Mouse (Mus musculus) heart, adult 9 months (tissue): Measurements from ENCODE around the gene Dpf3.

Experiments
- DNase-seq, 2 experiments: peaks; one replicate each; pipeline ENCODE4 v3.0.0; 2022; ENCODE audit warnings: low spot score in 2 of 2

Gene Dpf3

GRCm38 (mm10) chr12:83342035-83342874 is 145.3 kb downstream of the Dpf3 start:
- DNase-seq: no peak

DNA sequence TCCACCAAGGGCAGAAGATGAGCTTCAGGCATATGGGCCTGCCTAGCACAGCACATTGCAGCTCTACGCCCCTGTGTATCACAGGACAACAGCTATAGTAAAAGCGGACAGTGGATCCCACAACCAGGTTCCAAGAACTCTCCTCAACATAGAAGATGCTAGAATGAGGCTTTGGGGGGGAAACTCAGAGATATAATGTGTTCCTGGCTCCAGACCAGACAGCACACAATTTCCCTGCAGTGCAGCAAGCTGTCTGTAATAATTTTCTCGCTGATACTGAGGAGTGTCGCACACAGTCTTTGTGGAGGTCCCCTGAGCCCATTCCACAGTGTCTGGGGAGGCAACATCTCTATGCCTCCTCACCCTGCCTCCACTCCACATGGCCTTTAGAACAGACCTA is 146.6 kb downstream of the Dpf3 start:
- DNase-seq: no peak

GRCm38 (mm10) chr12:83338345-83338744 is 149.2 kb downstream of the Dpf3 start:
- no peak for DNase-seq

GRCm38 (mm10) chr12:83337776-83338149 is 149.8 kb downstream of the Dpf3 start:
- DNase-seq: no peak

DNA sequence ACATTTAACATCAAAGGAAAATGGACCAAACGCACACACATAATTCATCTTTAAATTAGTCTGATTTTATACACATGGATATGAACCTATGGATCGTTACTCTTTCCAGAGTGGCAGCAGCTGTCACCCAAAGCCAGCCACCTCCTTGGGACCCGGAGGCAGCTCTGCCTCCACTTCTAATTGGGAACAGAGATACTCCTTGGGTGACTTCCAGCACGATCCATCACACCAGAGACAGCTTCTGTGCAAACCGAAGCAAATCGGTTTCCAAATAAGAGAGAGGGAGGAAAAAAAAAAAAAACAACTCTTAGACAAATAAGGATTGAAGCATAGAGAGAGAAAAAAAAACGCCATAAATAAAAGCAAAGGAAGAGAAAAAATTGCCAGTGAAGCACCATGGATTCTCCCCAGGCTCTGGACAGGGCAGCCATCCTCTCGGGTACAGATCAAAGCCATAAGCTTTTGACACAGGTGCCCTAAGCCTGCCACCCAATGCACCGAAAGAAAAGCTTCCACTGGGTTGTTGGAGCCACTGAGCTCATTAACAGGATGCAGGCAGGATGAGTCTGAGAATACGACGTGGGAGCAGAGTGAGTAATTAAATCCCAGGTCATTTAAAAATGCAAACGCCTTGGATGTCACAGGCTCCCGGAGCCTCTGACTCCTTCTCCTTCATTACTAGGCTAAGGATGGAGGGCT is 150.3 kb downstream of the Dpf3 start:
- DNase-seq: no peak

DNA sequence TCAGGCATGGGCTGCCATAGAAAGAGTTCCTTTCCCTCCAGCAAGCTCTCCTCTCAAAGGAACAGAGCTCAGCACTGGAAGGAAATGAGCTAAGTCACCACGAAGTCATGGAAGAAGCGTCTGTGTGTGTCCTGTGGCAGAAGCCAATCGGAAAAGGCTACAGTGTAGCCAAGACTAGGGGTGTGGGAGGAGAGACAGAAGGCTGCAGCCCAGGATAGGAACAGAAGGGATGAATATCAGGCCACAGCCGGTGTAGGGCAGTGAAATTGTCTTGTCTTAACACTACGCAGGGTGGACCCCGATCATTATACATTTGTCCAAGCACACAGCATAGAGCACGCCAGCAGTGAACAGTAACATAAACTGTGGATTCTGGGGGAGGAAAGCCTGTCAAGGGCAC is 157.5 kb downstream of the Dpf3 start:
- DNase-seq: no peak

GRCm38 (mm10) chr12:83328899-83329298 is 158.6 kb downstream of the Dpf3 start:
- no peak for DNase-seq

- no peak for DNase-seq
These were observed 159.0 kb downstream of the Dpf3 start for GRCm38 (mm10) chr12:83328491-83328890.

- no peak for DNase-seq
These were observed 160.1 kb downstream of the Dpf3 start for GRCm38 (mm10) chr12:83327451-83327850.

DNA sequence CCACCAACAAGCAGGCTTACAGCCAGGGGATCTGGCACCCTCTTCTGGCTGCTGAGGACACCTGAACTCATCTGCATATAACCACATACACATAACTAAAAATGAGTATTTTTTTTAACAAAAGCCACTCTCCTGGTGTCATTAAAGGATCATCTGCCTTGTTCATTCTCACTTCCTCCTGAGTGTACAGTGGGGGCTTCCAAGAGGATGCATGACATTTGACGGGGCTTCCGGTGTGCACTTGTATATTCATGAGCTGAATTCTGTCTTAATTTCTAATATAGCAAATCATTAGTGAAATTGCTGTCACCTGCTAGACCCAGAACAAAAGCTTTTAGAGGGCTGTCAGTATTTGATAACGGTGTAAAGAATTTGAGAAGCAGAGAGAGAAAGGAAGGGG is 166.8 kb downstream of the Dpf3 start:
- no peak for DNase-seq

- no peak for DNase-seq
These were observed 169.7 kb downstream of the Dpf3 start for GRCm38 (mm10) chr12:83317646-83318443.

DNA sequence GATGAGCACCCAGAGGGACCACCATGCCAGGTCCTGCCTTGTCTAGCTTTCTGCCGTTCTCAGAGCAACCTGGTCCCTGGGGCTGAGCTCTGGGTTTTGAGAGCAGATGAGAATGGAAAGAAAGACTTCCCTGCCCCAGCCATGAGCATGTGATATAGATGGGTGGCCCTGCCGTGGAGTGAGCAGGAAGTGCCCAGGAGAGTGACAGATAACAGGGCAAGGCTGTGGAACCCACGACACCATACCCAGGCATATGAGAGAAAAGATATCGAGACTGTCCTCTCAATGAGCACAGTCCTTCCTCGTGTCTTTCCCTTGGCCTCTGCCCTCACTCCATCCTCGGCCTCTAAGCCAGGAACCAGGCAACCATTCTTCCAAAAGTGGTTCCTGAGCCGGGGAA is 172.8 kb downstream of the Dpf3 start:
- no peak for DNase-seq

- no peak for DNase-seq
These were observed 174.7 kb downstream of the Dpf3 start for GRCm38 (mm10) chr12:83312818-83313217.

DNA sequence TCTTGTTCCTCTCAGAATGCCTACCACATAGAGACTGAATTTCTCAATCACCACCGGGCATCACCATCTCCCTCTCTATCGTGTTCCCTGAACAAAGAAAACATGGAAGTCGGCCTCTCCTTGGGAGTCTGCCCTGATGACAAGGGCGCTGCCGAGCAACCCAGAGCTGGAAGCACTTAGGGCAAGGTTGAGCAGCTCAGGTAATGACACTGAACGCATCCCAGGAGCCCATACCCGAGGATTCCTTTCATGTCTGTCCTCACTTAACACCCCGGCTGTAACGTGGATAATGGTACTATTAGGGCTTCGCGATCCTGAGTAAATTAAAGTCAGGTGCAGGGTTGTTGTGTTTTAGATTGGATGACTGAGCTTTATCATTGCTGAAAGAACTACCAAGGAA is 176.9 kb downstream of the Dpf3 start:
- DNase-seq: no peak

DNA sequence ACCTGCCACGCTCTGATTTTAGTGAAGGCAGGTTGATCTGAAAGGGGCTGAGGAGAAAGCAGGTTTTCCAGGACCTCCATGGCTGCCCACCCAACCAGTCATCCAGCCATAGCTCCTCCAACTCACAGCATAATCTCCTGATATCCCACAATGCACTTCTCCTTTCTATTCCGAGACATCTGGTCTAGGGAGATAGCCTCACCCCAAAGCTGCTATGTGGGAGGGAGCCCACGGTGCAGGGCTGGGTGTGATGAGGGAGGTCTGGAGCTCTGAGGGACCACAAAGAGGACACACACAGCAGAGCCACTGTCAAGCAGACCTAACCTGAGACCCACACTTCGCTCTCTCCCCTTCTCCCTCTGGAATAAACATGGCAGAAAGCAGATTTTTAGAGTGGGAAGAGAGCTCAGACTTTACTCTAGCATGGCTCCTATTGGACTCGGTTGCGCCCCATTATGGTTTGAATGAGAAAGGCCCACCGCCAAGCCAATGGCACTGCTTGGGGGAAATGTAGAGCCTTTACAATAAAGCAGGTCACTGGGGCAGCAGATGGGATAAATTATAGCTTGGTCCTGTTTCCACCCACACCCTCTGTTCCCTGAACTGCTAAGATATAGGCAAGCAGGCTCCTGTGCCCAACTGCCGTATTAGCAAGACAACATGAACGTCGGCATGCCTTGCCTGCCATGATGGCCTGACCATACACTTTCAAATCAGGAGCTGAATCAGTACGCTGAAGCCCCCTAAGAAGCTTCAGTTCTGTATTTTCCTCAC is 178.3 kb downstream of the Dpf3 start:
- DNase-seq: no peak

GRCm38 (mm10) chr12:83308627-83309026 is 178.9 kb downstream of the Dpf3 start:
- no peak for DNase-seq

- DNase-seq: no peak
These were observed 184.3 kb downstream of the Dpf3 start for GRCm38 (mm10) chr12:83303221-83303620.

DNA sequence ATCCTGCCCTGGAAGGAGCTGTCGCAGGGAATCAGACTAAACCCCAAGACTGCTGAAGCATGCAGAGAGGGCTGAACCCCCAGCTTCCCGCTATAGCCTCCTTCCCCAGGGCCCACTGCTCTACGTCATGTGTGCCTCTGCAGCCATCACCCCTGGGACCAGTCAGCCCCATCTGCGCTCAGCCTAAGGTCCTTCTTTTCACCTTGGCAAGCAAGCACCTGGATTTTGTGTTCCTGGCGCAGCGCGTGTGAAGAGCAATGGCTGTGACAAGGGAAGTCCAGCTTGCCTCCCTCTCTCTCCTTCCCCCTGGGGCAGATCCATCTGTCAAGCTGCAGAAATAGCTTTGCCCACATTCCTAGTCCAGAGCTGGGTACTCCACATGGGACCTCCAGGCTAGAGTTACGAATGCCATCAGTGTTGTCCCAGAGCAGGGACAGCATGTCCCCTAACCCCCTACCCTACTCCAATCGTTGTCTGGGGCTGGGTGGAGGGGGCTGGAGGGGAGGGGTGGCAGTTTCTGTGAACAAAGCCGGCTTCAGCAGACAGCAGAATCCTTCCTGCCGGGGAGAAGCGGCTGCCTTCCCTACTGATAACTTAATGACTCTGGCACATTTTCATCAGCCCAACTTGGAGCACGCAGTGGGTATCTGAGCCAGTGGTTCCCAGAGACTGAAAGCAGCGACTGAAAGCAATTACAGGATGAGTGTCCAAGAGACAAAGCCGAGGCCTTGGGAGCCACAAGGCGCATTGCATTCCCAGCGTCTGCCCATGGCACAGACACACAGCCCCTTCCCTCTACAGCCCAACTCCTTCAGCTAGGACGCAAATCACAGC is 185.0 kb downstream of the Dpf3 start:
- DNase-seq: peak; percentile 45

- DNase-seq: peak in 1 of 2 experiments; percentile 17
These were observed 185.7 kb downstream of the Dpf3 start for GRCm38 (mm10) chr12:83301616-83302319.

DNA sequence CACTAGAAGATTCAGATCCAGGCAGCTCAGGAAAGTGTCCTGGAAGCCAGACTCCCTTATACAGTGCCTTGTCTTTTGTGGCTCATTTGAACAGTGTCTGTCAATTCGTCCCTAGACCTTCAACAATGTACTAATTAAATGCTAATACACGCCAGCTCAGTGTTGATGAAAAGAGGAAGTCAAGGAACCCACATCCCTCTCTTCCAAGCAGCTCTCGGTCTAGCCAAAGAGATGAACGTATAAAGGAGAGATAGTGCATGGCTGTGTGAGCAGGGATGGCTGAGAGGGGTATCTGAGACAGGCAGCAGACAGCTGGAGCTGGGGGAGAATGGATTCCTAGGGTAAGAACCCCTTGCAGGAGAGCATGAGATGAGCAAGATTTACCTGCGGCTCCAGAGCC is 189.2 kb downstream of the Dpf3 start:
- no peak for DNase-seq
